Mouse (Mus musculus): ENCODE data around the gene Mfsd2b.

- no peak for TF ChIP-seq SRF (IDR thresholded peaks at IDR 0.05; ENCODE audit: control insufficient read depth, insufficient read length, low read depth)
- no peak for TF ChIP-seq POLR2A (IDR thresholded peaks at IDR 0.05; ENCODE audit: insufficient read length, low read depth)
- no peak for TF ChIP-seq MAX (IDR thresholded peaks at IDR 0.05; ENCODE audit: low read depth)
- no peak for TF ChIP-seq MYOG (IDR thresholded peaks at IDR 0.05; ENCODE audit: control insufficient read depth in 1 of 3, insufficient read depth in 1 of 3, insufficient read length in 2 of 3, low read depth in 2 of 3)
- no peak for TF ChIP-seq CEBPB (IDR thresholded peaks at IDR 0.05; ENCODE audit: insufficient read depth, poor library complexity, severe bottlenecking)
- TF ChIP-seq USF1 (IDR thresholded peaks at IDR 0.05; ENCODE audit: low read depth), result no peak
- no peak for TF ChIP-seq E2F4 (IDR thresholded peaks at IDR 0.05; ENCODE audit: insufficient read depth)
- no peak for TF ChIP-seq REST (IDR thresholded peaks at IDR 0.05; ENCODE audit: insufficient read depth, insufficient read length)
- TF ChIP-seq TCF3 (IDR thresholded peaks at IDR 0.05; ENCODE audit: insufficient read length, low read depth), result no peak
Observed at GRCm38 (mm10) chr12:4914441-4914840, 40.3 kb upstream of the Mfsd2b start.
